Mouse (Mus musculus): ENCODE results near the gene Cacng7.

DNA sequence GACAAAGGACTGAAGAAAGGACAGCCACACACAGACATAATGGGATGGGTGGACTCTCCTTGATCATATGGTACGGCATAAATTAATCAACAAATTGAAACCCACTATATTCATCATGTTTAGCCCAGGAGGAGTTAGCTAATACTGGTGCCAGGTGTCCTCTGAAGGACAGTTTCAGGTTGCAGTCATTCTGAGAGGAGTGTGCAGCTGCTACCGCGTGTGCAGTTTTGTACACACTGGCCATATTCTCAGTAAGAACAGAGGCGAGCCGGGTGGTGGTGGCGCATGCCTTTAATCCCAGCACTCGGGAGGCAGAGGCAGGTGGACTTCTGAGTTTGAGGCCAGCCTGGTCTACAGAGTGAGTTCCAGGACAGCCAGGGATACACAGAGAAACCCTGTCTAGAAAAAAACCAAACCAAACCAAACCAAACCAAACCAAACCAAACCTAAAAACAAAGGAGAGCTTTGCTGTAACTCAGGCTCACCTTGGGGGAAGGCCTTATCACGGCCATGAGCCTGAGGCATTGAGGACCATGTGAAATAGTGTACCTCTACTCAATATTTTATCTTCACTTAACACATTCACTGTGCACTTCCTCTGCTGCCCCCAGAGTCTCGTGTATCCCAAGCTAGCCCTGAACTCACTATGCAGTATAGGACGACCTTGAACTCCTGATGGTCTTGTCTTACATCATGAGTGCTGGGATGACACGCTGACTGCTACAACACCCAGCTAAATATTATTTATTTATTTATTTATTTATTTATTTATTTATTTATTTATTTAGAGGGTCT is 49.5 kb upstream of the Cacng7 start:
- TF ChIP-seq CTCF (IDR thresholded peaks at IDR 0.05; ENCODE audit: low read depth) = no peak
- no peak for TF ChIP-seq EP300 (IDR thresholded peaks at IDR 0.05; ENCODE audit: low read depth)

Data from liver, postnatal 0 days (tissue).